Mouse (Mus musculus) MEL (cell line): ENCODE measurements around the gene Spata25.

Experiments
- MAFK ChIP-seq: IDR thresholded peaks from 2 replicates; pipeline ENCODE4 v1.6.1; 2011; ENCODE audit warnings: low read depth, mild to moderate bottlenecking, low read length, improper control_type of control experiment, borderline replicate concordance
- MAX ChIP-seq: IDR thresholded peaks from 2 replicates; pipeline ENCODE4 v1.6.1; 2011; ENCODE audit warnings: low read length, improper control_type of control experiment
- MYC ChIP-seq: IDR thresholded peaks from 2 replicates; pipeline ENCODE4 v1.6.1; 2011; ENCODE audit warnings: low read depth, mild to moderate bottlenecking, low read length, improper control_type of control experiment, moderate library complexity
- POLR2A ChIP-seq, 2 experiments: IDR thresholded peaks; 2 replicates each; pipeline ENCODE4 v1.6.1; 2011 to 2012; ENCODE audit warnings: low read length in 2 of 2, mild to moderate bottlenecking in 2 of 2, control low read depth in 1 of 2, improper control_type of control experiment in 1 of 2, low read depth in 1 of 2, moderate library complexity in 1 of 2; ENCODE audit not compliant: control insufficient read depth in 1 of 2, insufficient read depth in 1 of 2, poor library complexity in 1 of 2

DNA sequence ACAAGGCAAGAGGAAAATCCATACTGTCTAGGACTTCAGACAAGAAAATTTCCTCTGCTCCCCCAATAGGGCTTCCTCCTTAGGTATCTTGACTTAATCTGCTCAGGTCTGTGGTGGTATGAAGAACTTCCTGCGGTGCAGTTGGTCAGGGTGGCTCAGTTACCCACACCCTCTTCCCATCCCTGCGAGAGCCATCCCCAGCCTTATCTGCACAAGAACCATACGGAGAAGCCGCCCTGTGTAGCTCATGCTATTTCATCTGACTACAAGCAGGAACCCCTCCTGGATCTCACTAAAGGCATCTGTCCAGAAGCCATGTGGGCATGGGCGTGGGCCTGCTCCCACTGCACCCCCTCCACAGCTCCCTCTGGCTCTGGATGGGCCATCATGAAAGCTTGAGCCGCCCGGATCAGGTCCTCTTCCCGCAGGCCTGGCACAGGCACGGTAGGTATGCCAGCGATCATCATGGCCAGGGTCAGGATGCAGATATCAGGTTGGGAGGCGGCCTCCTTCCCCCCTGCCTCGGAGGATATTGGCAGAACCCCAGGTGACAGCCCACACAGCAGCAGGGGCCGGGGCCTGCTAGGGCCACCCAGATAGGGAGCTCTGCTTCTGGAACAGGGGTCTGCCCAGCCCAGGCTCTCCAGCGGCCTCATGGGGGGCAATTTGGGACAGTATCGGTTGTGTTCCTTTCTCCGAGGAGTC is 1.0 kb downstream of the Spata25 start:
- TF ChIP-seq MYC (0 out of 2 replicates have a peak, but pooled peaks have one; percentile 46), MAX (no peak), MAFK (no peak), POLR2A (IDR thresholded peaks at IDR 0.05; ENCODE audit: control insufficient read depth in 1 of 2, insufficient read depth in 1 of 2, low read depth in 1 of 2, low read length in 2 of 2, poor library complexity in 1 of 2) (peak in 1 of 2 experiments; percentile 24; a peak in 1 of 4 replicates)
